Mouse (Mus musculus) c-Kit-negative CD71-positive TER-119-positive erythroid progenitor cells, embryonic 14.5 days (primary cell): ENCODE measurements around the gene Fam19a5.

Experiments used
- DNase-seq: peaks from one replicate; pipeline ENCODE4 v3.0.0-alpha.2; 2013; ENCODE audit warnings: low read depth, low spot score

The Fam19a5 gene

GRCm38 (mm10) chr15:87666041-87666750 lies 122.1 kb downstream of the Fam19a5 start:
- DNase-seq, result no peak

DNA sequence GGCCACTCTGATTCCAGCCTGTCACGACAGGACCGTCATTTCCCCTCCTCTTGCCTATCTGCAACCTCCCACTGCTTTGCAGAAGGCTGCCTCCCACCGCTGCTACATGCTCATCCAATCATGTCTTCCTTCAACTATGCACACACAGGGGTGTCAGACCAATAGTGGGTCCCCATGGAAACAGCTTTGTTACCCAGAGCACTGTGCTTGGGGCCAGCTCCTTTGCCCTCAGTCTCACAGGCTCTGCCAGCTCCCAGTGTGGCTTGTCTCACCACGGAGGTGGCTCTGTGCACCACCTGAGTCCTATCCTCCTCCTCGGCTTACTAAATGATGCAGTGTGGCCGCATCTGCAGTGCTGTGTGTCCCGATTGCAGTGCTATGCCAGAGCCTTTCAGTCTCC lies 123.3 kb downstream of the Fam19a5 start:
- no peak for DNase-seq

DNA sequence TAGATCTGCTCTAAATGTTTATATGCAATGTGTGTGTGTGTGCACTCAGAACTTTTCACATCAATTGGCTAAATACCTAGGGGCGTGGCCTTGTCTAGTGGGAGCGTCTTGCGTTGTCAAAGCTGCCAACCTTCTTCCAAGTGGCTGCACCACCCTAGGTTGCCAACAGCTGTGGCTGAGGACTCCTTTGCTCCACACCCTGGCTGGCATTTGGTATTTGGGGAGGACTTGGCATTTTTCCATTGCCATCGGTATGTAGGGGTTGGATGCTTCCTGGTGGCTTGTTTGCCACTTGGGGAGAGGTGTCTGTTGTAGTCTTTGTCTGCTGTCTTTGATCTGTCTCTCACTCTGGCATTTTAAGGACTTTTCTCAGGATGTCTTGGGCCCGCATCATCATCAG lies 124.0 kb downstream of the Fam19a5 start:
- DNase-seq, result no peak

DNA sequence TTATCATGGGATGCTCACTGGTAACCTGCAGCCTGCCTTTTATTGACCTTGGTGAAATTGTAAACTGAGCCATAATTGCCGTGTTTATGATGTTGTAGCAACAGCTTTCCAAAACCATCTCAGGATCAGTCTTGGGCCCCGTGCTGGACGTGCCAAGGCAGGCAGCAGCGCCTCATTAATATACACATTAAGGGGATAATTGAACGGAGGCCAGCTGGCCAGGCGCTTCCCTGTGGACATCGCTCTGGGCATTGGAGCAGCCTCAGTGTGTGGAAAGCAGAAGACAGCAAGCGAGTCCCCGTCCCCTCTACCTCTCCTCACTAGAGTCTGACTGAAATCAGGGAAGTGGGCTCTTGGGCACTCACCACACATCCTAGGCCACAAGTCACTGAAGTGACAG lies 127.8 kb downstream of the Fam19a5 start:
- DNase-seq, result no peak

DNA sequence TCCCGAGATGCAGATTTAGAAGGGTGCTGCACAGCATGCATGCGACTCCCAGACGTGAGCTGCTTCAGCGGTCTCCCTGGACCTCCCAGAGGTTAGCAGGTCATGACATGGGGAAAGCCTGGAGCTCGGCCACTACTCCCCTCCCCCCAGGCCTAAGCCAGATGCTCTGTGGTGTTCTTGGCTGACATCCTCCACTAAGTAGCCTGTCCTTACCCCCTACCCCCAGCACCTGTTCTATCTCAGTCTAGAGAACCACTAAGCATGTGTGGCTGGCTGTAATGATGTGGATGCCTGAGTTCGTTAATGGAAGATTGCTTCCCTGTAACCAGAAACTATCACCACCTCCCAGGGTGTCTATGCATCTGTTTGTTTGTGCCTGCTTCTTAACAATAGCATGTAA lies 134.6 kb downstream of the Fam19a5 start:
- DNase-seq, result no peak

DNA sequence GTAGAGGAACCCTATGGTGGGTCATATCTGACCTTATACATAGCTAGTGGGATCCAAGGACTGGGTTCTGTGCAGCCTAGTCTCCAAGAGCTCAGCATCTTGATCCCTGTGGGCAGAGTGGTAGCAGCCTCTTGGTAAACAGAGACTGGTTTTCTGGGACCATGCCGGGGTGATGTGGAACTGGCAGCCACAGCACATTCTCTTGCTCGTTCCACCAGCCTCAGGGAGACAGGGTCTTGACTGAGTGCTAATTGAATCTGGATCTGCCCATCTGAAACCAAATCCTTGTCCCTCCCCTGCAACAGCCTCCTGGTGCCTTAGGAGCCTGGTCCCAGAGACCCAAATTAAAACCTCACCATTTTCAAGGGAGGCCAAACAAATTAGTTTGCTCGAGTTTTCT lies 138.3 kb downstream of the Fam19a5 start:
- no peak for DNase-seq

DNA sequence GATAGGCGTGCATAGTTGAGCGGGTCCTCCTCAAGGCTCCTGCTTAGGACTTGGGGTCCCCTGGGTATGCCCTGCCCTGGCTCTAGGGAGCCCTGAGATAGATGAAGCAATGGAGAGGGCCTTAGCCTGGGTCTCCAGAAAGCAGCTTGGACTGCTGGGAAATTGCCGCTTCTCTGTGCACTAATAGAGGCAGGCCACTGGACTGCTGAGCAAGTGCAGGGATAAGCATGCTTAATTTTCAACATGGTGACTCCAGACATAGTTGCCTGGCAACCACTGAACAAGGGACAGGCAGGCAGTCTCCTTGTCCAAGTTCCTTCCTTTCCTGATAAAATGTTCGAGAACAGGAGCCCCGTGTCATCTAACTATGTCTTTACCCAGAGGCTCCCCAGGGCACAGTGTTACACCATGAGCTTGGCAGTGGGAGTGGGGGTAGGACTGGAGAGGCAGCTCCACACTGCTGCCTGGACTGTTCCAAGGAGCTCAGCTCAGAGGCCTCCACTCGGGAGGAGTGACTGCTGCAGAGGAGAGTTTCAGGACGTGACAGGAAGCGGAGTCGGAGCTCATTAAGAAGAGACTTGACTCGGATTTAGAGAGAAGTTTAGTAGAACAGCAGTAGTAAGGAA lies 142.4 kb downstream of the Fam19a5 start:
- no peak for DNase-seq

- no peak for DNase-seq
These were observed 147.3 kb downstream of the Fam19a5 start for GRCm38 (mm10) chr15:87691271-87691955.

DNA sequence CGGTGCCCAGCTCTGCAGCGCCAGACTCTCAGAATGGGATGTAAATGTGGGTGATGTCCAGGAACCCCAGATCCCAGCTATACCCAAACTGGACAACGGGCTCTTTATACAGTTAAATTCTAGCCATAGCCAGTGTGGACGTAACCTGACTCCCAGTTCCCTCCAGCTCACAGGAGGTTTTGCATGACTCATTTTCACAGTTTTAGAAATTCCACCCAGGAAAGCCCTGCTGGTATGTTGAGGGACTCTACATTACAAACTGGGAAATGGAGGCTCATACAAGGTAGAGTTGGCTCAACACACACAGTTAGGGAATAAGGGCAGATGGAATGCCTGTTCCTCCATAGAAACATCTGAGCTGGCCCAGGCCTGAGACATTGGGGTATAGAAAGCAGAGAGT lies 147.9 kb downstream of the Fam19a5 start:
- no peak for DNase-seq

DNA sequence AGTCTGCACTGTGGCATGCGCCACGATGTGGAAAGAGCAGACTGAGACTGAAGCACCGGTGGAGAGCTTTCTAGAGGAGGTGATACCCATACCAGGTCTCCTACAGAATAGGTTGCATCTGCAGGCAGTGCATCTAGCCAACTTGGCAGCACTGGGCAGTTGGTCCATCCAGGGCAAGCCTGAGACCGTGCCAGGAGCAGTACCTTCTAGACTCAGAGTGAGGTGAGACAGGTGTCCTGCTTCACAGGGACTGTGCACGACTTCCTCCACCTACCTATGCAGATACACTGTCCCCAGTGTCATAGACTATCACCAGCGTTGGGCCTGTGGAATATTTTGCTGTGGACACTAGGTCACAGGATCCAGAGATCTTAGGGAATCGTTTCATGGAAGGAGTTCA lies 148.3 kb downstream of the Fam19a5 start:
- DNase-seq, result no peak

GRCm38 (mm10) chr15:87692865-87693513 lies 148.9 kb downstream of the Fam19a5 start:
- DNase-seq, result no peak

DNA sequence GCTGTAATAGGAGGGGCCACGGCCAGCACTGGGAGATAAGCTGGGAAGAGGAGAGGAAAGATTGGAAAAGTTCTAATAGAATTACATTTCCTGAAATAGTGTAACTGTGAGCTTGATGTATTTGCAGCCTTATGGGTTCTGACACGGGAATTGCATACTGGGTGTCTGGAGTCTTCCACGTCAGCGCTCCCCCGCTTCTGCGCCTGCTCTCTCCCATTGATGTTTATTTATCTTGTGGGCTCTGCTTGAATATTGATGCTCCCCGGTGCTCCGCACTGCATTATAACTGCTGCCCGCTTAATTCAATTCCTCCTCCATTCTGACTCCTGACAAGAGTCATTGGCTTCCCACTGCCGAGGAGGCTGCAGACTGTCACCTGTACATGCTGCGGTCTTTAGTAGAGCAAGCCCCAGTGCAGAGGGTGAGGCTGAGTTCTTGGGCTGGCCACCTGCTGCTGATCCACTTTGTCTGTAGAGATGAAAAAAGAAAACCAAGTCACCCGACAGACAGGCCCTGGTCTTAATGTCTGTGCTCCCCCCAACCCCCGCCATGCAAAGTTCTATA lies 153.4 kb downstream of the Fam19a5 start:
- no peak for DNase-seq

DNA sequence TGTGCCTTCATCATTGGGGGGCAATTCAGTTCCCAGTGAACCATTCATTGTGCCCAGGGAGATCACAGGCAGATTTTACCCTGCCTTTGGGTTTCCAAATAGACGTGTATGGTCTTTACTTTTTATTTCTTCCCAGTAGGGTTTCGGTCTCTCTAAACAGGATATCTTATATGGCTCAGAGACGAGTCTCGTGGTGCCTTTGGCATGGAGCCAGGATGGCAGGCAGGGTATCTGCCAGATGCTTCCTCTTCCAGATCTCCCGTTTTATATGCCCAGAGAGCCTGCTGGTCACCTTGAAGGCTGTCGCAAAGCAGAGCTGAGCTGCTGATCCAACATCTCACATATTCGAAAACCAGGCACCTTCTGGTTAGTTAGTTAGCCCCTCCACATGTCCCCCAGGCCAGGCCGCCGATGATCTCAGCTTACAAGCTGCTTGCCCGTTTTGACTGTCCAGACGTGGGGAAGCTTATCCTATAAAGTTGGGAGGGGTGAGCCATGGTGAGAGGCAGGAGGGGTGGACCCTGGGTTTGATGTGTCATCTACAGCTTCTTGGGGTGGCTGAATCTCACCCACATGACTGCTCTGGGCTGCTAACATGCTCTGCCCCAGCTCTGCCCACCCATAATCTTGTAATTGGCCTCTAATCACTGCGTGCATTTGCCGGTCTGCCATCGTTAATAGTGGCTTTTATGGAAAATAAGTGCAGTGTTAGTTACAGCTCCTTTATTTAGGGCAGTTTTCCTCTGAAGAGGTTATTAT lies 154.6 kb downstream of the Fam19a5 start:
- no peak for DNase-seq

DNA sequence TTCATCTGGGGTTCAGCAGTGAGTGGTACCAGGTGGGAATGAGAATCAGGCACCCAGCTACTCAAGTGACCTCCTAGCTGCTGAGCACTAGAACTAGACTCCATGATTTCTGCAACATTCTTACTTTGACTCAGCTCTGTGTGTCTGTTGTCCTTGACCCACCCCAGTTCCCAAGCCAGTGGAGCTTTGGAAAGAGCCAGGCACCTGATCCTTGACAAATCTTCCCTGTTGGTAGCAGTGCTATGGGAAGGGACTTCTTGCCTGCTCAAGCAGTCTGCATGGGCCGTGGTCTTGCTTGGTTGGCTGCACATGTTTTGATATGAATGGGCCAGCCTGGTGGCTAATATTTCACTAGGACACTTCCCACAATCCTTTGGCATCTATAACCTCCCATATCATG lies 158.7 kb downstream of the Fam19a5 start:
- DNase-seq, result no peak

- no peak for DNase-seq
These were observed 159.2 kb downstream of the Fam19a5 start for GRCm38 (mm10) chr15:87703334-87703733.

GRCm38 (mm10) chr15:87711790-87712189 lies 167.7 kb downstream of the Fam19a5 start:
- no peak for DNase-seq

GRCm38 (mm10) chr15:87712221-87712620 lies 168.1 kb downstream of the Fam19a5 start:
- no peak for DNase-seq

DNA sequence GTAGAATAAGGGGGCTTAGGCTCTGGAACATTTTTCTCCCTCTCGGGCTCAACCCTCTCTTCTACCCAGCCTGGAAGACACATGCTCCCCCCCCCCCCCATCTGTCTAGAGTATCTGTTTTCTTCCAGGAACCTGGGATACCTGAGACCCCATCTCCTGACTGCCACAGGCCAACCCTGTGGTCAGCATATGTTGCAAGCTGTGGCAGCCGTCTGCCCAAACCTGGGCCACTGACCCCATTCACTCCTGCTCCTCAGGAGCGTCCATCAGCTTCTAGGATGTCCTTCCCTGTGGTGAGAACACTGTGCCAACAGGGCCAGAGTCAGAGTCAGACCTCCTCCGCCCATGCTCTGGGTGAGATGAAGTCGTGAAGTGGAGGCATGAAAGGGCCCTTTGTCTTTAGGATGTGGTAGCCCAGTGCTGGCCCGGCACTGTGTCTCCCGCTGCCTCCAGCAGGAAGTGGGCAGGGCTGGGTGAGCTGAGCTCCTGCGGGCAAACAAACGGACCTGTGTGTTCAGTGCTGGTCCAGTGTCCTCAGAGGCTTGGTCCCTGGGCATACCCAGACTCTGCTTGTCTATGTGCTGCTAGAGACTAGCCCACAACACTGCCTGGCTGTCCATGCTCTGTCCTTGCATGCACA lies 171.1 kb downstream of the Fam19a5 start:
- DNase-seq, result no peak

- no peak for DNase-seq
These were observed 173.0 kb downstream of the Fam19a5 start for GRCm38 (mm10) chr15:87717056-87717455.

- no peak for DNase-seq
These were observed 179.4 kb downstream of the Fam19a5 start for GRCm38 (mm10) chr15:87723455-87723986.
